Mouse (Mus musculus): ENCODE measurements around the gene Socs1. TPM values are rescaled to one million over a fixed set of nuclear protein-coding genes. Genes with fewer than 3 reads are reported as not detected.

Gene Socs1
- total RNA-seq, 2 experiments from 2014 or later: 1.2 TPM; not detected in 1

Other genes starting within 250 kb of the Socs1 start
- gene Dexi, start 242.5 kb downstream of the Socs1 start, total RNA-seq (2015; ENCODE audit: low replicate concordance): 2.5 TPM in 1 of 2 replicates, not detected in the other
- gene Dexi, start 242.5 kb downstream of the Socs1 start, total RNA-seq (2017; ENCODE audit: low replicate concordance): 1.4 TPM in 1 of 2 replicates, not detected in the other
- 4.0 and 6.9 TPM in 2 replicates for gene Clec16a, start 240.2 kb downstream of the Socs1 start, total RNA-seq (2015; ENCODE audit: low replicate concordance)
- 4.6 and 5.4 TPM in 2 replicates for gene Clec16a, start 240.2 kb downstream of the Socs1 start, total RNA-seq (2017; ENCODE audit: low replicate concordance)
- gene Tnp2, start 3.1 kb upstream of the Socs1 start, total RNA-seq (2015; ENCODE audit: low replicate concordance): not detected in 2 replicates
- gene Tnp2, start 3.1 kb upstream of the Socs1 start, total RNA-seq (2017; ENCODE audit: low replicate concordance): not detected in 2 replicates
- gene Prm3, start 5.4 kb upstream of the Socs1 start, total RNA-seq (2015; ENCODE audit: low replicate concordance): not detected in 2 replicates
- gene Prm3, start 5.4 kb upstream of the Socs1 start, total RNA-seq (2017; ENCODE audit: low replicate concordance): not detected in 2 replicates
- not detected in 2 replicates for gene Prm2, start 10.6 kb upstream of the Socs1 start, total RNA-seq (2015; ENCODE audit: low replicate concordance)
- gene Prm2, start 10.6 kb upstream of the Socs1 start, total RNA-seq (2017; ENCODE audit: low replicate concordance): not detected in 2 replicates
- gene Prm1, start 20.3 kb upstream of the Socs1 start, total RNA-seq (2015; ENCODE audit: low replicate concordance): not detected in 2 replicates
- not detected in 2 replicates for gene Prm1, start 20.3 kb upstream of the Socs1 start, total RNA-seq (2017; ENCODE audit: low replicate concordance)
- not detected in 2 replicates for gene Gm11172, start 27.4 kb upstream of the Socs1 start, total RNA-seq (2015; ENCODE audit: low replicate concordance)
- not detected in 2 replicates for gene Gm11172, start 27.4 kb upstream of the Socs1 start, total RNA-seq (2017; ENCODE audit: low replicate concordance)
- 0.96 and 3.8 TPM in 2 replicates for gene Rmi2, start 49.5 kb upstream of the Socs1 start, total RNA-seq (2015; ENCODE audit: low replicate concordance)
- gene Rmi2, start 49.5 kb upstream of the Socs1 start, total RNA-seq (2017; ENCODE audit: low replicate concordance): 1.3 and 2.1 TPM in 2 replicates

All from erythroblast, adult 5-6 weeks (primary cell).